Mouse (Mus musculus) fat pad, adult 2 months (tissue): ENCODE data around the gene Rundc3a.

Experiments
- DNase-seq: peaks from one replicate; pipeline ENCODE4 v3.0.0-alpha.2; 2011; ENCODE audit warnings: low read depth, low spot score; ENCODE audit errors: extremely low read depth

The Rundc3a gene

GRCm38 (mm10) chr11:102432115-102432843 is 39.1 kb downstream of the Rundc3a start:
- DNase-seq: no peak

GRCm38 (mm10) chr11:102432896-102433295 is 39.7 kb downstream of the Rundc3a start:
- DNase-seq: no peak

DNA sequence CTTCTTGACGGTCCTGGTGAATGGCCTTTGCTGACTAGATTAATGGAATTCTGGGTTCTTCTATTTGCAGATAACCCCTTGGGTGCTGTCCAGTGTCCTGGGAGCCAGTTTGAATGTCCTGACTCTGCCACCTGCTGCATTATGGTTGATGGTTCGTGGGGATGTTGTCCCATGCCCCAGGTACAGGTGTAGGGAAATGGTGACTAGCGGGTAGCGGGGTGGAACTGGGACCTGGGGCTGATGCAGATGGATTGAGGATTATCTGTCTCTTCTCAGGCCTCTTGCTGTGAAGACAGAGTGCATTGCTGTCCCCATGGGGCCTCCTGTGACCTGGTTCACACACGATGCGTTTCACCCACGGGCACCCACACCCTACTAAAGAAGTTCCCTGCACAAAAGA is 40.7 kb downstream of the Rundc3a start:
- no peak for DNase-seq

- no peak for DNase-seq
Measured at GRCm38 (mm10) chr11:102434406-102434805, 41.2 kb downstream of the Rundc3a start.

DNA sequence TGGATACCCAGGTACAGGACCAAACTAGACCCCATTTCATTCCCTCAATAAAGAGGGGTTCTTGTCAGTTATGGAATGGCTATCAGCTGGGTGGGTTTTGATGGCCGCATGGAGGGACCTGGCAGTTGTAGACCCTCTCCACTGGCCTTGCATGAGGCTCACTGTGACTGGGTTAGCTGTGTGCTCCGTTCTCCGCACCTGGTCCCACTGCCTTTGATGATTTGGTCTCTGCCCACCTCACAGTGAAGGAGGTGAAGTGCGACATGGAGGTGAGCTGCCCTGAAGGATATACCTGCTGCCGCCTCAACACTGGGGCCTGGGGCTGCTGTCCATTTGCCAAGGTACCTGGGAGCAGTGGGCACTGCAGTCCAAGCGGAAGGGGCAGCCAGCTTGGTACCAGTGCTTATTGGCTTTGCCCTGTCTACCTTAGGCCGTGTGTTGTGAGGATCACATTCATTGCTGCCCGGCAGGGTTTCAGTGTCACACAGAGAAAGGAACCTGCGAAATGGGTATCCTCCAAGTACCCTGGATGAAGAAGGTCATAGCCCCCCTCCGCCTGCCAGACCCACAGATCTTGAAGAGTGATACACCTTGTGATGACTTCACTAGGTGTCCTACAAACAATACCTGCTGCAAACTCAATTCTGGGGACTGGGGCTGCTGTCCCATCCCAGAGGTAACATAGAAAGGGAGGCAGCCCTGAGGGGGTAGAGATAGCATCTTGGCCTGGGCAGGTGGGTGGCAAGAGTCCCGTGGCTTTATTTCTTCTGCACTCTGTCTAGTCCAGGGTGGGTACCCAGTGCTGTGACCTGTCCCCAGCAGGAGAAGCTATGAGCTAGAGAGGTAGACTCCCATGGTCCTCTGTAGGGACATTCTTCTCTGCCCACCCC is 41.9 kb downstream of the Rundc3a start:
- DNase-seq: no peak

DNA sequence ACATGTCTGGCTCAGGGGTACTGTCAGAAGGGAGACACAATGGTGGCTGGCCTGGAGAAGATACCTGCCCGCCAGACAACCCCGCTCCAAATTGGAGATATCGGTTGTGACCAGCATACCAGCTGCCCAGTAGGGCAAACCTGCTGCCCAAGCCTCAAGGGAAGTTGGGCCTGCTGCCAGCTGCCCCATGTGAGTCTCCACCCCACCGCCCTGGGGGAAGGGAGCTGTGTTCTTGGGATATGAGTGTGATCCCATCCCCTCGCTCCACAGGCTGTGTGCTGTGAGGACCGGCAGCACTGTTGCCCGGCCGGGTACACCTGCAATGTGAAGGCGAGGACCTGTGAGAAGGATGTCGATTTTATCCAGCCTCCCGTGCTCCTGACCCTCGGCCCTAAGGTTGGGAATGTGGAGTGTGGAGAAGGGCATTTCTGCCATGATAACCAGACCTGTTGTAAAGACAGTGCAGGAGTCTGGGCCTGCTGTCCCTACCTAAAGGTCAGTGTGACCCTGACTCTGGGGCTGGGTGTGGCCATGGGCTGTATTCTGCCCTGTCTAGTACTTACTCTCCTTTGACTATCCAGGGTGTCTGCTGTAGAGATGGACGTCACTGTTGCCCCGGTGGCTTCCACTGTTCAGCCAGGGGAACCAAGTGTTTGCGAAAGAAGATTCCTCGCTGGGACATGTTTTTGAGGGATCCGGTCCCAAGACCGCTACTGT is 42.7 kb downstream of the Rundc3a start:
- DNase-seq: no peak

GRCm38 (mm10) chr11:102436471-102436790 is 43.2 kb downstream of the Rundc3a start:
- no peak for DNase-seq

- no peak for DNase-seq
Measured at GRCm38 (mm10) chr11:102437120-102438061, 44.2 kb downstream of the Rundc3a start.

DNA sequence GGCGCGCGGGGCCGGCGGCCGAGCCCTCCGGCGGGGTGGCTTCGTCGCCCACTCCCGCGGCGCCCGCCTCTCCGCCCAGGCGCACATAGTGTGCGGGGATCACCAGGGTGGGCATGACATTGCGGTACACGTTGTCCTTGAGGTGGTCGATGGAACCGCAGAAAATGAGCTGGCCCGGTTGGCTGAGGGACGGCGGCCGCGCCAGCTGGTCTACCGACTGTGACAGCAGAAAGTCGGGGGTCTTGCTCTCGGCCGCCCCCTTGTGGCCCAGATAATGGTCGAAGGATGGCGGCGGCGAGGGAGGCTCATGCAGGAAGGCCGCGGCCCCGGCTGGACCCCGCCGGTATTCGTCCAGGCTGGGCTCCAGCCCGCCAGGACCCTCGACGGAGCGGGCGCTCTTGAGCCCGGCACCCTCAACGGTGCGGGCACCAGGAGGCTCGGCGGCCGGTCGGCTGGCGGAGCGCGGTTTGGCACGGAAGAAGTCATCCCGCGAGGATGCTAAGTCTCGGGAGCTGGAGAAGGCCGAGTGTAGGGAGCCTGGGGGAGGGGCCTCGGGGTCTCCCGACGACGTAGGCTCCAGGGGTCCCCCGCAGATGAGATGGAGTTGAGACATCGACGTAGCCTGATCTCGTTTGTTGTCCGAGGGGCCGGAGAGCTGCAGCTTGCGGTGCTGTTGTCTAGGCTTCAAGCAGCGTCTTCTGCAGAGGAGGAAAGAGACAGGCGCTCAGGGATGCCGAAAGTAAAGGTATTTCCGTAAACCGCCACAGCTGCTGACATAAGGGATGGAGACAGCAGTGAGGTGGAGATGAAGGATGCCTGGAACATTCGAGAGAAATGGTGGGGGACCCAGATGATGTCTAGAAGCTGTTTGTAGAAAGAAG is 45.2 kb downstream of the Rundc3a start:
- no peak for DNase-seq

DNA sequence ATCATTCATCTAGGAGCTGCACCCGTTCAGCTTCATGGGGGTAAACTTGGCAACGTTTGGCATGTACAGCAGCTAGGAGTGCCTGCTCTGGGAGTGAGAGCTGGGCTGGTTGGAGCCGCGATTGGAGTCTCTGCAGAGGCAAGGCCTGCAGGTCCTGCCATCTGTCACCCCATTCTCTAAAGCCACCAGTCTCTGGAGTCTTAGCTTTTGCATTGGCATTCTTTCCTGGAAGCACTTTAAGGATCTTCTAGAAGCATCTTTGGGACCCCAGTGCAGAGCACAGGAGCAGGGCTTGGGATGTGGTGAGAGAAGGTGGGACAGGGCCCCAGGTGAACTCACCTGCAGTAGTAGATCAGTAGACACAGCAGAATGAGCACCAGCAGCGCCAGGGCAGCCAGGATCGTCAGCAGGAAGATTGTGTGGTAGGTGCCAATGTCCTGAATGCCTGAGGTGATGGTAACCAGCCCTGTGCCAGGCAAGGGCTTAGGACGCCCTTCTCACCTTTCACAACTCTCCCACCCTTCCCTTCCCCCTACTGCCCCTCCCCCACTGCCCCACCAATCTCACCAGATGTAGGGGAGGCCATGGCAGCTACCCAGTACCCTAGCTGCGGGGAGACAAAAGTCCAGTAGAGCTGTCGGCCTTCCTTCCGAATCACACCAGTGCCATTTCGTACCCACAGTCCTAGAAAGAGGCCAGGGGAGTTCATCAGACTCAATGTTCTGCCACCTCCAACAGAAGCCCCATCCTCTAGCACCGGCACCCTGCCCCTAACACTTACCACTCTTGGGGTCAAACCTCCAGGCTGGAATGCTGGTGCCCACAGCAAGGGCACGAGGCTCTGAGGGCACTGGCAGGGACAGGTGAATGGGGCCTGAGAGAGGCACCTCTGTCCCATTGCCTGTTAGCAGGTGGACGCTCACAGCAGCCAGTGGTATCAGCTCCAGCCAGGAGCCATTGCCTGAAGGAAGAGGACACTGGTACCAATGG is 46.2 kb downstream of the Rundc3a start:
- no peak for DNase-seq

GRCm38 (mm10) chr11:102440255-102440654 is 47.1 kb downstream of the Rundc3a start:
- no peak for DNase-seq

DNA sequence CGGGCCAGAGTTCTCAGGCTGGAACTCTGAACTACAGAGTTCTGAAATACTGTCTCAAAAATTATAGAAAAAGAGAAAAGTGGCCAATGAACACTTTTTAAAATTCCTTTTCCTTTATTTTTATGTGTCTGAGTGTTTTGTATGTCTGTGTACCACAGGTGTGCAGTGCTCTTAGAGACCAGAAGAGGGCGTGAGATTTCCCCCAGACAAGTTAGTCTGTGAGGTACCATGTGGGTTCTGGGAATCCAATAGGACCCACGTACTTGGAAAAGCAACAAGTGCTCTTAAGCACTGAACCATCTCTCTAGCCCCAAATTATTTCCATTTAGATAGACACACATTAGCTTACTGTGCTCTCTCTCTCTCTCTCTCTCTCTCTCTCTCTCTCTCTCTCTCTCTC is 48.2 kb downstream of the Rundc3a start:
- no peak for DNase-seq

DNA sequence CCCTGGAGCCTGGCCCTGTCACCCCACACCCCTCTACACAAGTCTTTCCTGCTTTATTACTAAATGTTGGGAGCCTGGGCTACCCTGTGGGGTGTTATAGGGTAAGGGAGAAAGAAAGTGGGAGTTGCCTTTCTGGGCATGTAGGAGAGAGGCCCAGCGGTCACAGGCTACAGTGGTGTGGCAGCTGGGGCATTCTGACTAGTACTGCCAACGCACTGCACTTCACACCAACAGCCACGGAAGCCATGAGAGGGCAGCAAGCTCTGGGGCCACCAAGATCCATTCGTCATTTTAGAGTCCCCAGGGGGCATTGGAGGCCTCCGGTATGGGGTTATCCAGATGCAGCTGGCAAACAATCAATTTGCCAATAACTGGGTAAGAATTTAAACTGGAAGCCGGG is 48.9 kb downstream of the Rundc3a start:
- DNase-seq: no peak

- no peak for DNase-seq
Measured at GRCm38 (mm10) chr11:102443740-102444139, 50.5 kb downstream of the Rundc3a start.

DNA sequence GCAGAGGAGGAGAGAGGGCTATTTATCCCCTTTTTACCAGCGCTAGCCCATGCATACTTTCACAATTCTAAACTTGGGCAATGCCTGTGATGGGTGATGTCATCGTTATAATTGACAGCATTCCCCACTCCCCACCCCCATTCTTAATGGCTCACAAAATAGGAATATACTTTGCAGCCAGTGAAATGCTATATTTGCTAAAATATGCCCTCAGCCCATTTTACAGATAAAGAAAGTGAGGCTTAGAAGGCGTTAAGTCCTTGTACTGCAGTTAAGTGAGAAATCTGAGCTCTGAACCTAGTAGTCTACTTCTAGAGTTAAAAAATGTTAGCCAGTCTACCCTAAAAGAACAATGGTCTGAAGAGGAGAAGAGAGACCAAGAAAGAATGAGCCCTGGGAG is 51.1 kb downstream of the Rundc3a start:
- no peak for DNase-seq

DNA sequence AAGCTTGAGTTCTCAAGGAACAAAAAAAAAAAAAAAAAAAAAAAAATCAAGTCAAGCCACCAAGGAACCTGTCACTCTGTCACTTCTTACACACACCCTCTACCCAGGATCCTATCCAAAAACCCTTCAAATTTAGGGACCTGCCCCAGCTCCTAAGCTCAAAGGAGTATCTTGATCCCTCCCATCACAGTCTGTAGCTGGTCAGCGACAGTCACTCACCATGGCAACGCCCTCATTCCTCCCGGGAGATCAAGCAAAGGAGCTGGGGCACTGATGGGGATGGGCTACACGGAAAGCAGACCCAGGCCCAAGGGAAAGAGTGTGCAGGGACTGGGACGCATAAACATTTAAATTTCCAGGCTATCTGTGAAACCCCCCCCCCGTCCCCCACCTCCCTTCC is 51.6 kb downstream of the Rundc3a start:
- no peak for DNase-seq

DNA sequence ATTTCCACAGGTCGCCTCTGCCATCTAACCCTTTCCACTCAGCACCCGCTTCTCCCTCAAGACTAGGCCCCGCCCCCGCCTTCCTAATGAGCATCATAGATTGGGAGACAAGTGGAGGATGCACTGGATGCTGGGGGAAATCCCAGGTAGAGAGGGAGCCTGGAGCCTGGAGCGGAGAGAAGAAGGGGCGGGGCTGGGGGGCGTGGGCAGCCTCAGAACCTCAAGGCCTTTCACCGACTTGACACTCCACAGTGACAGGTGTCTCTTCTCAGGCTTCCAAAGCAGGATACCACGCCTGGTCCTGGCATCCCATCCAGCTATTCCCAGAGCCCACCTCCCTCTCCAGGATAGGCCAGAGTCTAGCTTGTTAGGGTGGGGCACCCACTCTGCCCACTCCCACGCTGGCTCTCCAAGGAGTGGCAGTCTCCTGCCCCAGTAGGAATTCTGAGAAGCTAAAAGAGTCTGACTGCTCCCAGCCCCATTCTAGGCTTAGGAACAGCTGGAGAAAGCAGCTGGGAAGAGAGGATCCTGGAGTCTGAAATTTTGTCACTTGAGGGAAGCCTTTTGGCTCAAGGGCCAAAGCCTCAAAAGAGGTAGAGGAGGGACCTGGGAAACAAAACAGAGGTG is 52.2 kb downstream of the Rundc3a start:
- no peak for DNase-seq

GRCm38 (mm10) chr11:102445891-102446361 is 52.7 kb downstream of the Rundc3a start:
- DNase-seq: no peak
